Mouse (Mus musculus) G1E (cell line): ENCODE measurements around the gene Olfr522.

ENCODE experiments used
- CTCF ChIP-seq: IDR thresholded peaks from 2 replicates; pipeline ENCODE4 v1.5.1; 2012; ENCODE audit warnings: low read depth, low read length, inconsistent platforms, mixed read lengths
- GATA1 ChIP-seq: IDR thresholded peaks from 2 replicates; pipeline ENCODE4 v1.6.1; 2012; ENCODE audit warnings: borderline replicate concordance, low read length, inconsistent platforms, mixed read lengths
- POLR2AphosphoS5 ChIP-seq: IDR thresholded peaks from 2 replicates; pipeline ENCODE4 v1.6.1; 2012; ENCODE audit warnings: low read depth, low read length, inconsistent platforms; ENCODE audit not compliant: insufficient replicate concordance
- TAL1 ChIP-seq: conservative IDR thresholded peaks from 2 replicates; pipeline ENCODE4 v1.6.1; 2012; ENCODE audit warnings: low read depth, low read length, inconsistent platforms, mixed read lengths

DNA sequence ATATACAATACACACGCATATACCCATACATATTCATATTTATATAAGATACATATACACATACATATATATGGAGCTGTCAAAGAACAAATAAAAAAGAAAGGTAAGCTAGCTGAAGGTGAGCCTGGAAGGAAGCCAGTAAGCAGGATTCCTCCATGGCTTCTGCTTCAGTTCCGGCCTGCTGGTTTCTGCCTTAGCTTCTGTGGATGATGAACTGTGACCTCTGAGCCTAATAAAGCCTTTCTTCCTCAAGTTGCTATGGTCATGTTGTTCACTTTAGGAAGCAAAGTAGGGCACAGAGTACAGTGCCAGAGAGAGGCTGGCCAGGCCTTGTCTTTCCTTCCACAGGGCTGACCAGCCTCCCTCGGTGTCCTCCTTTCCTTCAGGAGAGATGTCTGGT, 6.3 kb upstream of the Olfr522 start:
- TF ChIP-seq CTCF (no peak), TAL1 (no peak), POLR2AphosphoS5 (no peak), GATA1 (no peak)
